Mouse (Mus musculus) limb, embryonic 13.5 days (tissue): ENCODE results near the gene Ebi3. TPM values are rescaled to one million over a fixed set of nuclear protein-coding genes. Genes with fewer than 3 reads are reported as not detected.

Source experiments
- ATAC-seq: fragments of 200-750 bp; cut with Nextera tagmentation; 2 replicates; pipeline ENCODE4 v1.8.0; 2017; ENCODE audit warnings: low read depth, moderate number of reproducible peaks, moderate TSS enrichment; ENCODE audit not compliant: low FRiP score
- H3K27ac ChIP-seq: fragments of 300-500 bp; sonication (generic); 2 replicates; pipeline ENCODE4 v1.5.1; 2015; ENCODE audit warnings: inconsistent platforms, mild to moderate bottlenecking, moderate library complexity
- H3K27me3 ChIP-seq: fragments of 300-500 bp; sonication (generic); 2 replicates; pipeline ENCODE4 v1.6.1; 2015; ENCODE audit warnings: mild to moderate bottlenecking, inconsistent platforms
- H3K36me3 ChIP-seq: fragments of 300-500 bp; sonication (generic); 2 replicates; pipeline ENCODE4 v1.6.1; 2015; ENCODE audit warnings: inconsistent platforms, mild to moderate bottlenecking, moderate library complexity
- H3K4me1 ChIP-seq: fragments of 300-500 bp; sonication (generic); 2 replicates; pipeline ENCODE4 v1.6.1; 2015; ENCODE audit warnings: inconsistent platforms
- H3K4me2 ChIP-seq: fragments of 300-500 bp; sonication (generic); replicated peaks from 2 replicates; pipeline ENCODE4 v1.6.1; 2015; ENCODE audit warnings: inconsistent platforms, mild to moderate bottlenecking, moderate library complexity
- H3K4me3 ChIP-seq: fragments of 300-500 bp; sonication (generic); 2 replicates; pipeline ENCODE4 v1.5.1; 2015; ENCODE audit warnings: moderate library complexity, mild to moderate bottlenecking, inconsistent platforms
- H3K9ac ChIP-seq: fragments of 300-500 bp; sonication (generic); 2 replicates; pipeline ENCODE4 v1.6.1; 2015; ENCODE audit warnings: mild to moderate bottlenecking, inconsistent platforms
- H3K9me3 ChIP-seq: fragments of 300-500 bp; sonication (generic); 2 replicates; pipeline ENCODE4 v1.6.1; 2016; ENCODE audit warnings: inconsistent platforms
- WGBS: fragments of 180-500 bp; shearing (Covaris S2); methylation state at CpG from one replicate; pipeline ENCODE4 v1.1.7; 2015; 5-methylcytosine and 5-hydroxymethylcytosine counted together
- polyA plus RNA-seq: library from polyadenylated mRNA; unstranded; fragments of >200 nt; fragmentation: Nextera tagmentation; extraction: Ambion mirVana; gene quantifications from 2 replicates; pipeline ENCODE4 v1.2.1, GENCODE M21; 2015

The Ebi3 gene
- polyA plus RNA-seq, 1 experiment from 2014 or later, result 1.3 TPM

- Histone ChIP-seq H3K9me3 (no peaks in the 10 kb centered on the region), H3K36me3 (no peaks in the 10 kb centered on the region), H3K9ac (no peak overlapping the region), H3K27me3 (peaks cover 22% of the 10 kb centered on the region; the same call in 1 of the 2 replicates), H3K4me2 (no peak overlapping the region), H3K4me1 (0 out of 2 replicates have a peak, but pooled peaks cover 5% of the 10 kb centered on the region), H3K4me3 (no peak overlapping the region), H3K27ac (no peak overlapping the region)
- no peak for ATAC-seq
- whole genome bisulfite sequencing, result 85% methylated on average over 4 of the region's 4 CpGs
Observed at GRCm38 (mm10) chr17:55948647-55949046, 3.8 kb upstream of the Ebi3 start.

GRCm38 (mm10) chr17:55949400-55949799, 3.0 kb upstream of the Ebi3 start, which contains the start of gene Zfp119b:
TSS of gene Zfp119b (minus strand) at chr17:55949500.
- H3K9ac ChIP-seq, result no peak within 1 kb of the TSS
- H3K27ac ChIP-seq, result no peak within 1 kb of the TSS
- 91% methylated on average over 2 of the region's 2 CpGs for WGBS
- no peaks in the 10 kb centered on the region for H3K9me3 ChIP-seq
- H3K36me3 ChIP-seq, result no peaks in the 10 kb centered on the region
- H3K4me3 ChIP-seq, result no peak within 1 kb of the TSS
- ATAC-seq, result no peak
- no peak within 1 kb of the TSS for H3K4me2 ChIP-seq
- 0 out of 2 replicates have a peak, but pooled peaks cover 5% of the 10 kb centered on the region for H3K4me1 ChIP-seq
- H3K27me3 ChIP-seq, result peaks cover 30% of the 10 kb centered on the region

- no peaks in the 10 kb centered on the region for H3K9me3 ChIP-seq
- ATAC-seq, result no peak
- H3K27me3 ChIP-seq, result peaks cover 42% of the 10 kb centered on the region
- 0 out of 2 replicates have a peak, but pooled peaks cover 3% of the 10 kb centered on the region for H3K4me1 ChIP-seq
- 70% methylated on average over 9 of the region's 9 CpGs for WGBS
- H3K4me2 ChIP-seq, result no peak overlapping the region
- H3K4me3 ChIP-seq, result no peak overlapping the region
- no peak overlapping the region for H3K9ac ChIP-seq
- H3K27ac ChIP-seq, result no peak overlapping the region
- H3K36me3 ChIP-seq, result no peaks in the 10 kb centered on the region
Observed at GRCm38 (mm10) chr17:55950601-55951000, 1.8 kb upstream of the Ebi3 start.

- H3K27ac ChIP-seq, result no peak overlapping the region
Observed at GRCm38 (mm10) chr17:55952041-55952440, 399 bp upstream of the Ebi3 start.

GRCm38 (mm10) chr17:55953751-55954150, 1.3 kb downstream of the Ebi3 start:
- no peaks in the 10 kb centered on the region for H3K36me3 ChIP-seq
- WGBS, result 69% methylated on average over 6 of the region's 6 CpGs
- no peak overlapping the region for H3K4me3 ChIP-seq
- H3K9ac ChIP-seq, result no peak overlapping the region
- H3K4me1 ChIP-seq, result peaks cover 23% of the 10 kb centered on the region
- H3K27me3 ChIP-seq, result peaks cover 43% of the 10 kb centered on the region
- H3K4me2 ChIP-seq, result no peak overlapping the region
- no peak overlapping the region for H3K27ac ChIP-seq
- H3K9me3 ChIP-seq, result no peaks in the 10 kb centered on the region
- no peak for ATAC-seq

More at GRCm38 (mm10) chr17:55952041-55952440, 399 bp upstream of the Ebi3 start:
- H3K4me2 ChIP-seq, result no peak overlapping the region
- H3K4me1 ChIP-seq, result peaks cover 10% of the 10 kb centered on the region; the same call in 1 of the 2 replicates
- ATAC-seq, result no peak
- no peak overlapping the region for H3K4me3 ChIP-seq
- no peaks in the 10 kb centered on the region for H3K36me3 ChIP-seq
- H3K9ac ChIP-seq, result no peak overlapping the region
- no peaks in the 10 kb centered on the region for H3K9me3 ChIP-seq
- H3K27me3 ChIP-seq, result peaks cover 43% of the 10 kb centered on the region

- Histone ChIP-seq H3K9ac (no peak overlapping the region), H3K27ac (no peak overlapping the region), H3K36me3 (no peaks in the 10 kb centered on the region), H3K9me3 (no peaks in the 10 kb centered on the region), H3K4me3 (no peak overlapping the region), H3K4me2 (no peak overlapping the region), H3K27me3 (peaks cover 43% of the 10 kb centered on the region), H3K4me1 (peaks cover 23% of the 10 kb centered on the region)
- WGBS, result 37% methylated on average over 16 of the region's 16 CpGs
- ATAC-seq, result no peak
Observed at GRCm38 (mm10) chr17:55954229-55954628, 1.8 kb downstream of the Ebi3 start.

- peak overlapping the region; percentile 51 for H3K4me3 ChIP-seq
- H3K36me3 ChIP-seq, result peaks cover 6% of the 10 kb centered on the region
- H3K27ac ChIP-seq, result no peak overlapping the region
- H3K9ac ChIP-seq, result peak overlapping the region; percentile 62
- H3K9me3 ChIP-seq, result no peaks in the 10 kb centered on the region
- ATAC-seq, result no peak
- H3K4me2 ChIP-seq, result peak overlapping the region; percentile 80
- 1% methylated on average over 26 of the region's 26 CpGs for WGBS
- peaks cover 34% of the 10 kb centered on the region for H3K27me3 ChIP-seq
- H3K4me1 ChIP-seq, result peaks cover 29% of the 10 kb centered on the region
Observed at GRCm38 (mm10) chr17:55956129-55956528, 3.7 kb downstream of the Ebi3 start.

GRCm38 (mm10) chr17:55956591-55956990, 4.2 kb downstream of the Ebi3 start:
- peaks cover 32% of the 10 kb centered on the region for H3K27me3 ChIP-seq
- H3K27ac ChIP-seq, result no peak overlapping the region
- H3K36me3 ChIP-seq, result peaks cover 10% of the 10 kb centered on the region
- peaks cover 29% of the 10 kb centered on the region for H3K4me1 ChIP-seq
- H3K9ac ChIP-seq, result peak overlapping the region; percentile 62; the same call in 1 of the 2 replicates
- H3K4me2 ChIP-seq, result peak overlapping the region; percentile 80
- H3K4me3 ChIP-seq, result peak overlapping the region; percentile 51
- no peak for ATAC-seq
- WGBS, result 34% methylated on average over 6 of the region's 6 CpGs
- no peaks in the 10 kb centered on the region for H3K9me3 ChIP-seq

GRCm38 (mm10) chr17:55957168-55957567, 4.7 kb downstream of the Ebi3 start:
- H3K9me3 ChIP-seq, result no peaks in the 10 kb centered on the region
- peaks cover 16% of the 10 kb centered on the region for H3K36me3 ChIP-seq
- H3K4me1 ChIP-seq, result peaks cover 29% of the 10 kb centered on the region
- H3K4me3 ChIP-seq, result no peak overlapping the region
- H3K27me3 ChIP-seq, result peaks cover 30% of the 10 kb centered on the region
- no peak for ATAC-seq
- H3K9ac ChIP-seq, result peak overlapping the region; percentile 4; the same call in 1 of the 2 replicates
- peak overlapping the region; percentile 80; the same call in 1 of the 2 replicates for H3K4me2 ChIP-seq
- 13% methylated on average over 9 of the region's 9 CpGs for WGBS
- no peak overlapping the region for H3K27ac ChIP-seq

GRCm38 (mm10) chr17:55957726-55958583, 5.5 kb downstream of the Ebi3 start:
- H3K27me3 ChIP-seq, result peaks cover 23% of the 10 kb centered on the region
- peak overlapping the region; percentile 78 for H3K4me2 ChIP-seq
- peaks cover 20% of the 10 kb centered on the region for H3K36me3 ChIP-seq
- peak overlapping the region; percentile 65; the same call in 1 of the 2 replicates for H3K27ac ChIP-seq
- peak overlapping the region; percentile 51 for H3K4me3 ChIP-seq
- ATAC-seq, result no peak
- 80% methylated on average over 13 of the region's 13 CpGs for WGBS
- H3K9ac ChIP-seq, result peak overlapping the region; percentile 70
- no peaks in the 10 kb centered on the region for H3K9me3 ChIP-seq
- H3K4me1 ChIP-seq, result peaks cover 29% of the 10 kb centered on the region

GRCm38 (mm10) chr17:55958584-55958886, 6.1 kb downstream of the Ebi3 start:
- ATAC-seq, result no peak
- H3K36me3 ChIP-seq, result peaks cover 26% of the 10 kb centered on the region
- 33% methylated on average over 2 of the region's 2 CpGs for WGBS

GRCm38 (mm10) chr17:55958918-55959728, 6.7 kb downstream of the Ebi3 start, which contains the start of gene Yju2:
TSS of gene Yju2 (plus strand) at chr17:55959099.
- no peaks in the 10 kb centered on the region for H3K9me3 ChIP-seq
- H3K9ac ChIP-seq, result peak within 1 kb of the TSS; percentile 70
- H3K36me3 ChIP-seq, result peaks cover 31% of the 10 kb centered on the region
- ATAC-seq, result peak; percentile 93
- peaks cover 29% of the 10 kb centered on the region for H3K4me1 ChIP-seq
- under 1% methylated on average over 45 of the region's 46 CpGs for WGBS
- H3K27ac ChIP-seq, result peak within 1 kb of the TSS; percentile 90
- peaks cover 17% of the 10 kb centered on the region for H3K27me3 ChIP-seq
- H3K4me2 ChIP-seq, result peak within 1 kb of the TSS; percentile 78
- H3K4me3 ChIP-seq, result peak within 1 kb of the TSS; percentile 51

More at GRCm38 (mm10) chr17:55958584-55958886, 6.1 kb downstream of the Ebi3 start:
- Histone ChIP-seq H3K9ac (peak overlapping the region; percentile 70), H3K4me1 (peaks cover 29% of the 10 kb centered on the region), H3K27ac (peak overlapping the region; percentile 65; the same call in 1 of the 2 replicates), H3K4me3 (peak overlapping the region; percentile 51), H3K9me3 (no peaks in the 10 kb centered on the region), H3K4me2 (peak overlapping the region; percentile 78), H3K27me3 (peaks cover 22% of the 10 kb centered on the region)
